Mouse (Mus musculus) cerebral cortex, adult 2 months (tissue): Measurements from ENCODE around the gene Fam178b.

Experiments used
- WGBS: fragments of 180-500 bp; shearing (Covaris S2); methylation state at CpG from one replicate; pipeline ENCODE4 v1.1.7; 2018; 5-methylcytosine and 5-hydroxymethylcytosine counted together

The Fam178b gene

GRCm38 (mm10) chr1:36682620-36683355 lies at the start of gene Fam178b:
Gene Fam178b, minus strand, starts transcription at chr1:36683183.
- 94% methylated on average over 39 of the region's 39 CpGs for WGBS

DNA sequence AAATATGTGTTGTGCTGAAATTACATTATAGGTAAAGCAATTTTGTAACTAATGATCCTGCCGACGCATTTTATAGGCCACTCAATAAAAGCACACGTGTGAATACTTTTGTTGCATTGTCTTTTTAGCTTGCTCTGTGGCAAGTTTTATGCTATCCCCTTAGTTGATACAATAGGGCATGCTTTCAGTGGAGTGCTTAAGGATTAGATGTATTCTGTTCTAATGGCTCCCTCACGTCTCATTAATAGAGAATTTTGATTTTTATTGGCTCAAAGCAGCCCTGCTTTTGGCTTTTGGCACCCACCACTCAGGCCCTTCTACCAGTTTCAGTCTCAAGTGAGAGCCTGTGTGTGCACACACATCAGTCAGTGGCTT lies 41.1 kb upstream of the Fam178b start:
- 70% methylated on average over 4 of the region's 4 CpGs for whole genome bisulfite sequencing

DNA sequence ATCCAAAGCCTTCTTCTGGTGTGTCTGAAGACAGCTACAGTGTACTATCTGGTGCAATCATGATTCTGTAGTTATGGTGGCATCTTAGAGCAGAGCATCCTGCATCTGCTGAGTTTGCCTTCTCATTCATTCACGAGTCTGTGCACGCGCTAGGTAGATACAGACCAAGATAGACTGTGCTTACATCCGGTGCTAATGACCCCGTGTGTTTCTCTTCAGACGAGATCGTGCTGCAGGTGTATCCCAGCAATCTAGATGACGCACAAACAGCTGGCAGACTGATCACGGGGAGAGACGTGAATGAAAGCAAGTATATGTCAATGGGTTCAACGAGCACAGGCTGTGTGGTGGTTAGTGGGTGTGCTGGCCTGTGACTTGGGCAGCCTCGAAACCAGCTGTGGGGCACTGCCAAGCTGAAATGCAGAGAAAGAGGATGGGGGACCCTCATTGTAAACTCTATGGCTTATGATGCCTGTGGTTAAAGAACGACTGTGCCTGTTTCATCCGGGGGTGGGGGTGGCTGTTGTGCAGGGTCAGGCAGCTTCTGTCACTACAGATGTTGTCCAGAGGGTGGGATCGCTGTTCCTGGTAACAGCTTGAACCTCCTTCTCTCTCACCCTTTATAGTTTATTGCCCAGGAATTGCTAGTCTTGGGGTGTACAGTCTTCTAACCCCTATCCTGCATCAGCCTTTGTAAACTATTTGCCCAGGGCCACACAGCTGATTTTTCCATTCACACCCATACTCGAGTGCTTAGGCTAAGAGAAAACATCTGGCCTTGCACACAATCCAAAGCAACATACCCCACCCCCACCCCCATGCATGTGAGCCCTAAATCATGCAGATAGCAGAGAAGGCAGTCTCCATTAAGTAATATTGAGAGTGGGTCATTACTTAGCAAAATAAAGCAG lies 40.4 kb upstream of the Fam178b start:
- 78% methylated on average over 16 of the region's 16 CpGs for WGBS

- WGBS = 93% methylated on average over 1 of the region's 1 CpGs
These were observed 35.8 kb upstream of the Fam178b start for GRCm38 (mm10) chr1:36718786-36719185.

- 90% methylated on average over 5 of the region's 5 CpGs for WGBS
These were observed 31.3 kb upstream of the Fam178b start, which contains the start of gene Actr1b for GRCm38 (mm10) chr1:36714311-36714710. Gene Actr1b, minus strand, starts transcription at chr1:36714422.

GRCm38 (mm10) chr1:36711104-36711503 lies 28.1 kb upstream of the Fam178b start:
- WGBS = 94% methylated on average over 2 of the region's 2 CpGs

- WGBS = under 1% methylated on average over 29 of the region's 29 CpGs
These were observed 26.9 kb upstream of the Fam178b start, which contains the start of gene 4933424G06Rik for GRCm38 (mm10) chr1:36709854-36710280. Gene 4933424G06Rik, plus strand, starts transcription at chr1:36710149.

- WGBS = under 1% methylated on average over 33 of the region's 33 CpGs
These were observed 26.3 kb upstream of the Fam178b start for GRCm38 (mm10) chr1:36709055-36709853.

- WGBS = 63% methylated on average over 1 of the region's 1 CpGs
These were observed 25.6 kb upstream of the Fam178b start for GRCm38 (mm10) chr1:36708626-36709025.

DNA sequence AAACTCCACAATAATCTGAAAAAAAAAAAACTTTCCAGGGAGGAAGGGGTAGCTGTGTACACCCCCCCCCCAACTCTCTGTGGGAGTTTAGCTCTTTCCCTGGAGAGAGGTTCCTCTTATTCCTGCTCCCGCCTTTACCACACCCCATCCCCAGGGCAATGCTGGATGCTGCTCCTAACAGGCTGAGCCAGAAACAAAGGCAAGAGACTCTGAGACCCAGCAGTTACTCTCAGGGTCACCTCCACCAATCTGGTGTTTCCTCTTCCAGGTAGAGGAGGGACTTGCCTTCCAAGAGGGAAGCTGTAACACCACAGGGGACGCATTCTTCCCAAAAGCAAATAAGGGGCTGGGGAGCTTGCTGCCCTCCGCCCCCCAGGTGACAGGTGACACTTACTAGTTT lies 24.8 kb upstream of the Fam178b start:
- WGBS = 58% methylated on average over 3 of the region's 3 CpGs

- 45% methylated on average over 2 of the region's 2 CpGs for WGBS
These were observed 24.2 kb upstream of the Fam178b start for GRCm38 (mm10) chr1:36707166-36707565.

DNA sequence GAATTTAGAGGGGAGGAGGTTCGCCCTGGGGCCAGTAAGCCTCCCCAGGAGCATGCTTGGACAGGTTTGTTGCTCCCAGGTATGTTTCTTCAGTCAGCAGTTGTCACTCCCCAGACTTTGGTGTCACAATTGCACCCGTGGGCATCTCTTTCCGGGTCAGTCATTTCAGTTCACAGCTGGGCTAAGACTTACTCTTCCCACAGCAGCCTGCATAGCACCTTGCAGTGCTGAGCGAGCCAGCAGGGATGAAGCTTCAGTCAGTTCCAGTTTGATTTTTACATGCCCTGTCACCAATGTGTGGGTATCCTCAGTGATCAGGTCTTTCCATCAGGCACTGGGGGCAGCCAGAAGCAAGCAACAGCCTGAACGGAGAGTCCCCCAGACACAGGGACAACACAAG lies 14.0 kb upstream of the Fam178b start:
- WGBS = 55% methylated on average over 5 of the region's 5 CpGs

DNA sequence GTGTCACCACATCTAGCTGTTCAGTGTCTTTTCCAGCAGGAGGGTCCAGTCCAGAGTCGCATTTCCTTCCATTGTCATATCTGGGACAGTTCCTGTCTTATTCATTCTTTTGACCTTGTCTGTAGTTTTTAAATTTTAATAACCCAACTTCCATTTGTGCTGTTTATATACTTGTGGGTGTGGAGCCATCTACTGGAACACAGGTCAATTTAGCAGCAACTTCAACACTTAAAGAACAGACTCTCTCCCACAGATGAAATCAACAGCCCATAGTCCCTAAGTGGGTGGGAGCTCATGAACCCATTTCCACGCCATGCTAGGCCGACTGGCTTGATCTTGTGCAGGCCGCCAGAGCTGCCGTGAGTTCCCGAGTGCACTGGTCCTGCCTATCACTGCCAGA lies 13.4 kb upstream of the Fam178b start:
- WGBS = 63% methylated on average over 6 of the region's 6 CpGs

GRCm38 (mm10) chr1:36694871-36695270 lies 11.9 kb upstream of the Fam178b start:
- 86% methylated on average over 6 of the region's 6 CpGs for WGBS

GRCm38 (mm10) chr1:36691271-36692155 lies 8.5 kb upstream of the Fam178b start, which contains the start of gene Cox5b:
Gene Cox5b, plus strand, starts transcription at chr1:36691449.
- WGBS = under 1% methylated on average over 68 of the region's 68 CpGs

GRCm38 (mm10) chr1:36690671-36691235 lies 7.8 kb upstream of the Fam178b start:
- 56% methylated on average over 11 of the region's 11 CpGs for WGBS

DNA sequence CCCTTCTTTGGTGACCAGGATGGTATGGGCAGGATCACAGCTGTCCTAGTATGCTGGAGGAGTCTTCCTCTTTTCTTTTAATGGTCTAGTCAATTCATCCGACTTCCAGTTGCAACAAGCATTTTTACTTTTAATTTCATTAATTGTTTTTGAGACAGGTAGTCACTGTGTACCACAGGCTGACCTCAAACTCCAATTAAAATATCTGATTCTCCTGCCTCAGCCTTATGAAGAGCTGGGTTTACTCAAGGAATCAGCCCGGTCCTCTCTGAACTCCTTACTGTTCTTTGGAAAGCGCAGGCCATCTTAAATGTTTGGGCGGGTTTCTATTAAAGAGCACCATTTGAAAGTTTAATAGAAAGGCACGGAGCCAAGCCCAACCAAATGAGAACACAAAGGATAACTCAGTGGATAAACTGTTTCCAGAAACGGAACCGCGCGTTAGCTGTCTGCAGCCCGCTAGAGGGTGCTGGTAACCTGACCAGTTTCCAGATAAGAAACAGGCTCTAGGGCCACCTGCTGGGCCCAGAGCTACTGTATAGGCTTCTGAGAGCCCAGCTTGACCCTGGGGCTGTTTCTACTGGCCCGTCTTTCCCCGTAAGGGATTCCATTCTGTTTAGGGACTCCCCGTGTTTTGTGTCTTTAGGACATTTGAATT lies 956 bp upstream of the Fam178b start:
- 5% methylated on average over 13 of the region's 13 CpGs for WGBS

DNA sequence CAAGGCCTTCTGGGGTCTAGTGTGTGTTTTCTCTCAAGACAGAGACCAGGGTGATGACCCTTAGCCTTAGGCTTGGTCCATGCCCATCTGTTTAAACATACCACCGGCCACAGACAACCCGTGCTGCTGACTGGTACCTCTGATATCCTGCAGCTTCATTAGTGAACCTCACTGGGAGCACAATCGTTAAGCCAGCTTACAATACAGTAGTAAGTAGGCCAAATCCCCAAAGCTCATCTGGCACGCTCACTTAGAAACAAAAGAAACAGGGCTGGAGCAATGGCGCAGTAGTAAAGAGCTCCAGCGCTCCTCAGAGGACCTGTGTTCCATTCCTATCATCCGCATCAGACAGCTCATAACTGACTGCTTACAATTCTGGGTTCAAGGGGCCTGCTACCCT lies 2.1 kb downstream of the Fam178b start:
- 72% methylated on average over 7 of the region's 7 CpGs for WGBS

DNA sequence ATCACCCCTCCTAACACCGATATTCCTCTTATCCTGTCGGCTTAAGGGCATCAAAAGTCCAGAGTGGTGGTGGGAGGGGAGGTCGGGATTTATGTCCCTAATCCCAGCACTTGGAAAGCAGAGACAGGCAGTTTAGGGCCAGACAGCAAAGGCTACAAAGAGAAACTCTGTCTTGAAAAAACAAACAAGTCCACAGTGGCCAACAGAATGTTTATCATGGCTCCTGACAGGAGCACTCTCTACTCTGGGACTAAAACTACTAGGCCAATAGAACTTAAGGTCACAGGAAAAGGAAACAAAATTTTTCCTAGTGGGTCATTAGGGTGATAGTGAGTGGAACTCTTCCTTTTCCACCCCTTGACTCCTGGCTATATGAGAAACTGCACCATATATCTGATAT lies 8.0 kb downstream of the Fam178b start:
- WGBS = 66% methylated on average over 3 of the region's 3 CpGs
